Mouse (Mus musculus) megakaryocyte, embryonic 14.5 days (primary cell): ENCODE measurements around the gene Wdr93. TPM values are rescaled to one million over a fixed set of nuclear protein-coding genes. Genes with fewer than 3 reads are reported as not detected.
"Not testable (repeated sequence)": the region's sequence is repeated elsewhere in the genome, so short reads cannot be mapped to it uniquely, and the experiment has no call there.

Experiments used
- H3K27me3 ChIP-seq: replicated peaks from 2 replicates; pipeline ENCODE3; 2012; ENCODE audit warnings: inconsistent platforms
- H3K36me3 ChIP-seq: replicated peaks from 2 replicates; pipeline ENCODE3; 2012; ENCODE audit warnings: low read length, inconsistent platforms, mixed read lengths
- H3K4me1 ChIP-seq: 2 replicates; pipeline ENCODE4 v1.6.1; 2012; ENCODE audit warnings: inconsistent platforms
- H3K4me3 ChIP-seq: replicated peaks from 2 replicates; pipeline ENCODE3; 2012; ENCODE audit warnings: moderate library complexity, mild to moderate bottlenecking, inconsistent platforms
- H3K9me3 ChIP-seq: 2 replicates; pipeline ENCODE4 v1.6.1; 2012; ENCODE audit warnings: inconsistent platforms
- FLI1 ChIP-seq: IDR thresholded peaks from 2 replicates; pipeline ENCODE4 v1.6.1; 2012; ENCODE audit warnings: low read length, inconsistent platforms, mixed read lengths
- GATA1 ChIP-seq: IDR thresholded peaks from 3 replicates; pipeline ENCODE4 v1.6.1; 2012; ENCODE audit warnings: mixed read lengths, low read length, inconsistent platforms, borderline replicate concordance
- polyA plus RNA-seq: library from polyadenylated mRNA; stranded (reverse); fragments of >175 nt; gene quantifications from 2 replicates; pipeline ENCODE4 v1.2.3, GENCODE M21; 2012; ENCODE audit warnings: low replicate concordance; ENCODE audit not compliant: insufficient read depth

Gene Wdr93
- polyA plus RNA-seq, 1 experiment: not detected

GRCm38 (mm10) chr7:79771561-79772512 lies 28.9 kb downstream of the Wdr93 start:
- no peaks in the 10 kb centered on the region for H3K9me3 ChIP-seq
- TF ChIP-seq FLI1 (no peak), GATA1 (no peak)
- H3K36me3 ChIP-seq: no peaks in the 10 kb centered on the region
- H3K27me3 ChIP-seq: peaks cover 46% of the 10 kb centered on the region
- no peak overlapping the region for H3K4me3 ChIP-seq
- peaks cover 48% of the 10 kb centered on the region for H3K4me1 ChIP-seq

- H3K9me3 ChIP-seq: no peaks in the 10 kb centered on the region; the same call in 1 of the 2 replicates
- TF ChIP-seq GATA1 (no peak), FLI1 (no peak)
- H3K4me1 ChIP-seq: peaks cover 61% of the 10 kb centered on the region
- H3K36me3 ChIP-seq: no peaks in the 10 kb centered on the region
- peak overlapping the region; percentile 90 for H3K4me3 ChIP-seq
- H3K27me3 ChIP-seq: peaks cover 20% of the 10 kb centered on the region
These were observed 38.0 kb downstream of the Wdr93 start for GRCm38 (mm10) chr7:79780647-79781626.

GRCm38 (mm10) chr7:79781826-79782515 lies 39.0 kb downstream of the Wdr93 start:
- H3K36me3 ChIP-seq: no peaks in the 10 kb centered on the region
- H3K4me1 ChIP-seq: peaks cover 53% of the 10 kb centered on the region
- no peak for TF ChIP-seq FLI1
- no peak for TF ChIP-seq GATA1
- H3K4me3 ChIP-seq: no peak overlapping the region
- H3K9me3 ChIP-seq: no peaks in the 10 kb centered on the region; the same call in 1 of the 2 replicates
- H3K27me3 ChIP-seq: peaks cover 23% of the 10 kb centered on the region

GRCm38 (mm10) chr7:79782516-79782855 lies 39.5 kb downstream of the Wdr93 start:
- Histone ChIP-seq H3K4me3 (no peak overlapping the region), H3K36me3 (no peaks in the 10 kb centered on the region), H3K27me3 (peaks cover 24% of the 10 kb centered on the region), H3K9me3 (no peaks in the 10 kb centered on the region; the same call in 1 of the 2 replicates), H3K4me1 (peaks cover 50% of the 10 kb centered on the region)
- TF ChIP-seq GATA1: no peak
- TF ChIP-seq FLI1: no peak

- Histone ChIP-seq H3K36me3 (no peaks in the 10 kb centered on the region), H3K4me3 (no peak overlapping the region), H3K9me3 (no peaks in the 10 kb centered on the region), H3K4me1 (peaks cover 30% of the 10 kb centered on the region), H3K27me3 (peaks cover 47% of the 10 kb centered on the region)
- TF ChIP-seq GATA1 (no peak), FLI1 (no peak)
These were observed 43.3 kb downstream of the Wdr93 start for GRCm38 (mm10) chr7:79786295-79786694.

GRCm38 (mm10) chr7:79789812-79790211 lies 46.8 kb downstream of the Wdr93 start:
- H3K27me3 ChIP-seq: peaks cover 82% of the 10 kb centered on the region
- H3K9me3 ChIP-seq: not testable (repeated sequence)

GRCm38 (mm10) chr7:79792635-79793421 lies 49.9 kb downstream of the Wdr93 start:
- Histone ChIP-seq H3K36me3 (no peaks in the 10 kb centered on the region), H3K4me1 (peaks cover 41% of the 10 kb centered on the region), H3K27me3 (peaks cover 90% of the 10 kb centered on the region), H3K4me3 (peak overlapping the region; percentile 90), H3K9me3 (0 out of 2 replicates have a peak, but pooled peaks cover 4% of the 10 kb centered on the region)
- TF ChIP-seq FLI1: no peak
- no peak for TF ChIP-seq GATA1

More at GRCm38 (mm10) chr7:79789812-79790211, 46.8 kb downstream of the Wdr93 start:
- H3K4me3 ChIP-seq, H3K36me3 ChIP-seq: not testable (repeated sequence)
- peaks cover 40% of the 10 kb centered on the region for H3K4me1 ChIP-seq

- H3K27me3 ChIP-seq: peaks cover 92% of the 10 kb centered on the region
These were observed 50.7 kb downstream of the Wdr93 start, which contains the start of gene Mesp1 for GRCm38 (mm10) chr7:79793688-79794087. Gene Mesp1, minus strand, starts transcription at chr7:79793788.

More at GRCm38 (mm10) chr7:79793688-79794087, 50.7 kb downstream of the Wdr93 start, which contains the start of gene Mesp1:
- H3K36me3 ChIP-seq: no peaks in the 10 kb centered on the region
- H3K4me3 ChIP-seq: peak within 1 kb of the TSS; percentile 90
- H3K9me3 ChIP-seq: 0 out of 2 replicates have a peak, but pooled peaks cover 4% of the 10 kb centered on the region
- TF ChIP-seq FLI1 (no peak), GATA1 (no peak)
- peaks cover 39% of the 10 kb centered on the region for H3K4me1 ChIP-seq
